Mouse (Mus musculus) B cell, adult 62 days (primary cell): Measurements from ENCODE around the gene Traip. TPM values are rescaled to one million over a fixed set of nuclear protein-coding genes. Genes with fewer than 3 reads are reported as not detected.

Source experiments
- total RNA-seq: library from RNA; stranded (reverse); gene quantifications from 4 replicates; pipeline ENCODE4 v1.2.4, GENCODE M21; 2023

Gene Traip
- 5.4 to 9.1 TPM (median 6.5 TPM) in 4 replicates for total RNA-seq

DNA sequence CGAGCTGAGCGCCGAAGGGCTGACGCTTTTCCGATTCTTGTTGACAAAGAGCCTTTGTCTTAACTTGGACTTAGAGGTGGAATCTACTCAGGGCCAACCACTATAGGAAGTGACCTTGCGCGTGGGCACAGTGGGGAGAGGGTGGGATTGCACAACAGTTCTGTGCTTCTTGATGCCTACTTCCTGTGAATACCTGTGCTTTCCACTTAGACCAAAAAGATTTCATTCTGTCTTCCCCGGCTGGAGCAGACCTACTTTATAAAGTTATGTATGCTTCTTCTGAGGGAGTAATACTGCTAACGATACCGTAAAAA, at the start of gene Traip:
Gene Traip, plus strand, starts transcription at position 215 of the 314 bp plus-strand sequence.

GRCm38 (mm10) chr9:107906252-107906966, 43.5 kb upstream of the Traip start, which contains the start of gene Mst1r:
Mst1r (plus strand) TSS chr9:107906873.

DNA sequence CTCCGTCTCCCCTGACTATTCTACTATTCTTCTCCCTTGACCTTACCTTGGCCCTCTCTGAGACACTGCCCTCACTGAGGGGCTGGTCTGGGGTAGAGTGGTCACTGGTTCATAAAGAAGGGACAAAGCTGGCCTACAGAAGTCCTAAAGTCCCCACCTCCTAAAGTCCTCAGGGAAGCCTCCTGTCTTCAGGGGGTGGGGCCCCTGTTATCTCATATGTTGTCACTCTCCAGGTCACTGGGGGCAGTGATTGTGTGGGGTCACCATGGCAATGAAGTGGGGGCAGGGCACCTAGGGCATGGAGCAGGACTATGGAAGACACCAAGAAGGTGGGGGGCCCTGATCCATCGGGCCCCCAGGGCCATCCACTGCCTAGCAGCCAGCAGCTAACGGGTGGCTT, 21.8 kb upstream of the Traip start, which contains the start of gene Actl11:
Gene Actl11, plus strand, starts transcription at position 301 of the 400 bp plus-strand sequence.

GRCm38 (mm10) chr9:107935374-107935773, 14.6 kb upstream of the Traip start, which contains the start of gene Camkv:
Camkv (plus strand) TSS chr9:107935674.

GRCm38 (mm10) chr9:107975399-107976386, 25.8 kb downstream of the Traip start, which contains the start of gene Uba7:
Uba7 (plus strand) TSS chr9:107975505.

GRCm38 (mm10) chr9:107982681-107983346, 32.9 kb downstream of the Traip start, which contains the start of gene Gm20661:
Gm20661 (plus strand) TSS chr9:107983058.

DNA sequence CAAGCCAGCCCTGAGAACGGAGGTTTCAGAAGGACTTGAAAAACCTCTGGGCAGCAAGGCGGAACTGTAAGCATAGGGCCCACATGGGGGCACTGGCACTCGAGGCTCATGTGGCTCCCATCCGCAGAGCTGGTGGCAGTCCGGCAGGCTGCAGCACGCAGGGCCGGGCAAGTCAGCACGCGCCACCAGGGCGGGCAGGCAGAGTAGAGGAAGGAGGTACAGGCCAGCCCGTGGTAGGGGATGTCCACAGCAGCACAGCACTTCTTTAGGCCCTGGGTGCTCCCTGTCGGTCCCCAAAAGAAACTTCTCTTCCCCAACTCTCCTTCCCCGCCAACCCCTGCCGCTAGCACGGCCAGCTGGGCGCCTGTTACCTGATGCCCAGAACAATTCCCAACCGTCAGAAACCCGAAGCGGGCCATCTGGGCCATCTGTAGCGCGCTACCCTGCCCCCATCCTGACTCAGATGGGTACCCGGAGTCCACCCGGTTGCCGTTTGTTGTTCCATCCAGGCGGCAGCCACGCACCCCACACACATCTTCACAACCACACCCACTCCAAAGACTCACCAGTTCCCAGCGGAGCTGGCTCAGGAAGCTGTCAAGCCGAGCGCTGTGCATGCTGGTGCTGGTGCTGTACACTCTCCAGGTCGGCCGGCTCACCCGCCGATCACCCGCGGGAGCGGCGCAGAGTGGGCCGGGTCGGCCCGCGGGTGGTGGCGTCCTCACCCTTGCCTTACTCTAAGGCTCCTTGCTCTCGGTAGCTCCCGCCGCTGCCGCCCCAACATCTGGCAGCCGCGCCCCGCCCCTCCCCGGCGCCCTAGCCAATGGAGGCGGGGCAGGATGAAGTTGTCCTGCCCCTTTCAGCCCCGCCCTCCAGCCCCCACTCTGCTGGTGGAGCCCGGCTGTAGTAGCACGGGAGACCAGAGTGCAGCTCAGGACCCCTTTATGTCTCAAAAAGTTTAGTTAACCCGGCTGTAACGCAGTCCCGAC, 35.5 kb downstream of the Traip start, which contains the start of gene Inka1:
Gene Inka1, minus strand, starts transcription at position 749 of the 989 bp plus-strand sequence.

GRCm38 (mm10) chr9:107992197-107992596, 42.3 kb downstream of the Traip start, which contains the start of gene Cdhr4:
Cdhr4 (plus strand) TSS chr9:107992497.

DNA sequence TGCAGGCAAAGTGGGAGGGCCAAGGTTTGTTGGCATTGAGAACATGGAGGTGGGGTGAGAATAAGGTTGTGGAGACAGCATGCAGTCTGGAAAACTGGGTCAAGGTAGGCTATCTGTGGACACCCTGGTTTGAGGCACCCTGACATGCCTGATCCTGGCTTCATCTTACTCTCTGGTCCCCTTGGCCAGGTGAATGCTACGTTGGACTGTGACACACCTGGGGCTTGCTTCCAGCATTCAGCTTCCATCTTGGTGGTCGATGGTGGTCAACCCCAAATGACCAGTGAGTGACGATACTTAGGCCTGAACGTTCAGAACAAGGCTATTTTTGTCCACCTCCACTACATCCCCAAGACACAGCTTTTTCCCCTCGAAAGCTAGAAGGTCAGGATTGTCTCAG, 46.1 kb downstream of the Traip start, which contains the start of gene Gm20662:
Gene Gm20662, plus strand, starts transcription at position 301 of the 400 bp plus-strand sequence.

DNA sequence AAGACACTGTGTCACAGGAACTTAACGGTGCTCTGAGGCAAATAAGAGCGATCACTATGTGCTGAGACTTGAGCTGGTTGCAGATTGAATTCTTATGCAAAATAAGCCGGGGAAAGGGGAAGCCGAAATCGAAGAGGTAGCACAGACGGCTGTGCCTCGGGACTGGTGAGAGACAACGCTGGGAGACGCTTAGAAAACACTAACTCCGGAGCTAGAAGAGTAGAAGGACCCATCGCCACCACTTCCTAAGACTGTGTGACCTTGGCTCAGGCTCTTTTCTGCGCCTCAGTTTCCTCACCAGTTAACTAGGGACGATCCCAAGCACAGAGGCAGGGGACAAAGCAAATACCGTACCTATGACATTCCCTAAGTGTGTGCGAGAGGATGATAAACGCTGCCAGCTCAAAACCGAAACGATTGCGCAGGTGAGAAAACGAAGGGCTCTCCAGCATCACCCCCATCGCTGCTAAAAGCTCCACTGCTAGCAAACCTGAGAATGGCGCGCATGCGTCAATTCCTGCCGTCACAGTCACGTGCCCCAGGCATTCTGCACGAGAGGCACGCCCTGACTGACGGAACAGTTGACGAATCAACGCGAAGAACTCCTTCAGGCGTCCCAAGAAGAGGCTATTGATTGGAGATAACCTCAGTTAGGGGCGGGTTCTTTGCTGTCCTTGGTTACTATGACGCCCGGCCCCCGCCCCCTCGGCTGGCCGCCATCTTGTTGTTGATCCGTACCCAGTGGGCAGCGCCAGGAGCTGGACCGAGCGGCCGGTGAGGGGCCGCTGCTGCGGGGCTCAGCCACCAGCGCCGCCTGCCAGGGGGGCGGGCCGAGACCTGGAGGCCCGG, 52.2 kb downstream of the Traip start, which contains the start of gene Ip6k1:
Gene Ip6k1, plus strand, starts transcription at position 580 of the 849 bp plus-strand sequence.

Other genes starting within 250 kb of the Traip start
- gene Sema3f, start 239.7 kb upstream of the Traip start, total RNA-seq: 0.25 to 0.69 TPM (median 0.57 TPM) in 3 of 4 replicates, not detected in the other
- 283 to 337 TPM (median 297 TPM) in 4 replicates for gene Rbm5, start 179.1 kb upstream of the Traip start, total RNA-seq
- 117 to 141 TPM (median 124 TPM) in 4 replicates for gene Rbm6, start 76.9 kb upstream of the Traip start, total RNA-seq
- gene Mon1a, start 62.0 kb upstream of the Traip start, total RNA-seq: 14.1 to 18.6 TPM (median 16.1 TPM) in 4 replicates
- 0.37 to 0.69 TPM (median 0.47 TPM) in 3 of 4 replicates, not detected in the other for gene Mst1r, start 43.3 kb upstream of the Traip start, total RNA-seq
- gene Actl11, start 21.7 kb upstream of the Traip start, total RNA-seq: not detected in 4 replicates
- not detected in 4 replicates for gene Camkv, start 14.5 kb upstream of the Traip start, total RNA-seq
- gene Uba7, start 25.4 kb downstream of the Traip start, total RNA-seq: 175 to 194 TPM (median 192 TPM) in 4 replicates
- gene Gm20661, start 32.9 kb downstream of the Traip start, total RNA-seq: 0.86 TPM in 1 of 4 replicates, not detected in the others
- 1.9 to 3.2 TPM (median 2.6 TPM) in 4 replicates for gene Inka1, start 35.7 kb downstream of the Traip start, total RNA-seq
- gene Cdhr4, start 42.4 kb downstream of the Traip start, total RNA-seq: 2.6 TPM in 1 of 4 replicates, not detected in the others
- gene Gm20662, start 46.2 kb downstream of the Traip start, total RNA-seq: 2.5 to 3.0 TPM in 2 of 4 replicates, not detected in the others
- gene Ip6k1, start 52.4 kb downstream of the Traip start, total RNA-seq: 116 to 133 TPM (median 125 TPM) in 4 replicates
- 42.9 to 57.3 TPM (median 47.6 TPM) in 4 replicates for gene Gmppb, start 99.1 kb downstream of the Traip start, total RNA-seq
- 14.6 to 19.0 TPM (median 16.8 TPM) in 4 replicates for gene Amigo3, start 103.0 kb downstream of the Traip start, total RNA-seq
- gene Mst1, start 130.3 kb downstream of the Traip start, total RNA-seq: 0.26 to 1.1 TPM in 2 of 4 replicates, not detected in the others
- gene Rnf123, start 133.2 kb downstream of the Traip start, total RNA-seq: 201 to 247 TPM (median 221 TPM) in 4 replicates
- gene Apeh, start 144.5 kb downstream of the Traip start, total RNA-seq: 129 to 143 TPM (median 135 TPM) in 4 replicates
- 0.12 to 0.43 TPM (median 0.21 TPM) in 4 replicates for gene Bsn, start 240.2 kb downstream of the Traip start, total RNA-seq